13 mouse cellular contexts compared by ENCODE assay signal in the genomic region with DNA sequence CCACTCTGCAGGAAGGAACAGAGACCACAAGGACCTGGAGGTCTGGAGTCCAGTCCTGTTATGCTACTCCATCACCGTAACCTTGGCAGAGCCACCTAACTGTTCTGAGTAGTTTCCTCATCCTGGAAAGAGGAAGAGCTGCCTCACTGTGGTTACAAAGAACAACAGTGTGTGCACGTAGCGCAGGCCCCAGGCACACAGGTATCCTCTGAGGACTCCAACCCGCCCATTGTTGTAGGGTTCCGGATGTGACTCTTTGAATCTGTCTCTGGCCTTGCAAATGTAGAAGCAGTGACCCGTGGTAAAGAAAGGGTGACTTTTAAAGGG. TPM values are rescaled to one million over a fixed set of nuclear protein-coding genes. Genes with fewer than 3 reads are reported as not detected.
DNase-seq lines count a peak whose midpoint lies in the region; ATAC-seq and TF ChIP-seq lines count a peak whose summit lies in the region.
"Had no signal": no experiment of that assay in that cellular context is flagged by ENCODE, and none has a peak within 500 bp of the region (broad histone marks: within the 10 kb centered on the region; RNA-seq: fewer than 3 reads in every experiment).

No protein-coding gene starts in this region.

- H3K9me3 ChIP-seq in liver, embryonic 12.5 days (replicated peaks) = no peaks in the 10 kb centered on the region
- no peaks in the 10 kb centered on the region for H3K9me3 ChIP-seq in liver, embryonic 11.5 days (ENCODE audit: control insufficient read depth, low read length)
- no peaks in the 10 kb centered on the region for H3K9me3 ChIP-seq in ES-Bruce4 (replicated peaks; ENCODE audit: control insufficient read depth, insufficient read depth, low read length, poor library complexity, severe bottlenecking)
- no peaks in the 10 kb centered on the region for H3K9me3 ChIP-seq in liver, embryonic 16.5 days (replicated peaks; ENCODE audit: control insufficient read depth, low read length)

- no peak overlapping the region for H3K4me2 ChIP-seq in liver, embryonic 12.5 days
- no peak overlapping the region for H3K4me2 ChIP-seq in liver, embryonic 11.5 days
- H3K4me2 ChIP-seq in liver, embryonic 16.5 days (ENCODE audit: low read depth, low read length) = no peak overlapping the region

- TF ChIP-seq EP300 in ES-Bruce4 (IDR thresholded peaks at IDR 0.05; ENCODE audit: insufficient read depth, low read depth, low read length) = peak; percentile 98

- TF ChIP-seq POLR2A in ES-Bruce4 (IDR thresholded peaks at IDR 0.05; ENCODE audit: insufficient read depth, low read length) = no peak

- 31% methylated on average over 6 of the region's 6 CpGs for WGBS in liver, embryonic 12.5 days (ENCODE audit: insufficient replicate concordance)
- WGBS in liver, embryonic 11.5 days = 46% methylated on average over 6 of the region's 6 CpGs
- WGBS in liver, embryonic 16.5 days (ENCODE audit: insufficient replicate concordance) = 27% methylated on average over 6 of the region's 6 CpGs

- H3K4me3 ChIP-seq in liver, embryonic 12.5 days = no peak overlapping the region
- H3K4me3 ChIP-seq in liver, embryonic 11.5 days (ENCODE audit: low read depth, low read length) = no peak overlapping the region
- H3K4me3 ChIP-seq in ES-Bruce4 (ENCODE audit: low read depth, low read length) = peak overlapping the region; percentile 22; the same call in 1 of the 2 replicates
- no peak overlapping the region for H3K4me3 ChIP-seq in liver, embryonic 16.5 days (ENCODE audit: low read depth, low read length)
- H3K4me3 ChIP-seq: myocyte had no signal

- H3K9ac ChIP-seq in liver, embryonic 12.5 days = no peak overlapping the region
- no peak overlapping the region for H3K9ac ChIP-seq in liver, embryonic 11.5 days (ENCODE audit: low read depth, low read length)
- H3K9ac ChIP-seq in ES-Bruce4 (ENCODE audit: low read depth, poor library complexity, severe bottlenecking) = no peak overlapping the region
- no peak overlapping the region; the same call in 1 of the 2 replicates for H3K9ac ChIP-seq in liver, embryonic 16.5 days (ENCODE audit: low read depth, low read length)

- ATAC-seq in liver, embryonic 12.5 days = no peak
- no peak for ATAC-seq in liver, embryonic 11.5 days (replicated peaks; ENCODE audit: low FRiP score)
- no peak for ATAC-seq in liver, embryonic 16.5 days (ENCODE audit: low read depth)
- ATAC-seq: Patski had no signal

- no peaks in the 10 kb centered on the region for H3K36me3 ChIP-seq in liver, embryonic 12.5 days
- no peaks in the 10 kb centered on the region for H3K36me3 ChIP-seq in liver, embryonic 11.5 days (ENCODE audit: control insufficient read depth, insufficient read depth, low read length)
- no peaks in the 10 kb centered on the region for H3K36me3 ChIP-seq in ES-Bruce4 (ENCODE audit: control insufficient read depth, insufficient read depth, low read length, poor library complexity, severe bottlenecking)
- no peaks in the 10 kb centered on the region for H3K36me3 ChIP-seq in liver, embryonic 16.5 days (ENCODE audit: control insufficient read depth, insufficient read depth)

- peak overlapping the region; percentile 94; the same call in 1 of the 2 replicates for H3K27ac ChIP-seq in liver, embryonic 12.5 days
- H3K27ac ChIP-seq in liver, embryonic 11.5 days (ENCODE audit: low read depth, low read length) = no peak overlapping the region
- peak overlapping the region; percentile 69 for H3K27ac ChIP-seq in ES-Bruce4 (ENCODE audit: insufficient read depth, low read length)
- peak overlapping the region; percentile 46; the same call in 1 of the 2 replicates for H3K27ac ChIP-seq in liver, embryonic 16.5 days (ENCODE audit: low read length)

- H3K4me1 ChIP-seq in liver, embryonic 12.5 days = peaks cover 50% of the 10 kb centered on the region
- peaks cover 8% of the 10 kb centered on the region for H3K4me1 ChIP-seq in liver, embryonic 11.5 days (replicated peaks; ENCODE audit: control insufficient read depth, insufficient read depth, low read length)
- H3K4me1 ChIP-seq in ES-Bruce4 (ENCODE audit: control insufficient read depth, insufficient read depth, low read length) = peaks cover 3% of the 10 kb centered on the region
- peaks cover 41% of the 10 kb centered on the region for H3K4me1 ChIP-seq in liver, embryonic 16.5 days (ENCODE audit: control insufficient read depth, low read depth, low read length)

- peaks cover 20% of the 10 kb centered on the region; the same call in 1 of the 2 replicates for H3K27me3 ChIP-seq in liver, embryonic 12.5 days (replicated peaks)
- H3K27me3 ChIP-seq in liver, embryonic 11.5 days (replicated peaks; ENCODE audit: control insufficient read depth, insufficient read depth, low read length) = no peaks in the 10 kb centered on the region
- no peaks in the 10 kb centered on the region for H3K27me3 ChIP-seq in ES-Bruce4 (ENCODE audit: control insufficient read depth, insufficient read depth, low read length, poor library complexity, severe bottlenecking)
- H3K27me3 ChIP-seq in liver, embryonic 16.5 days (ENCODE audit: control insufficient read depth, insufficient read depth, low read depth, low read length) = no peaks in the 10 kb centered on the region
- H3K27me3 ChIP-seq: Patski had no signal

- no peak for TF ChIP-seq CTCF in ES-Bruce4 (IDR thresholded peaks at IDR 0.05; ENCODE audit: low read depth, low read length)

- DNase-seq in liver, embryonic 11.5 days (ENCODE audit: low spot score) = no peak
- DNase-seq in A20 (ENCODE audit: low read depth, low spot score) = peak; percentile 45
- no peak for DNase-seq in urinary bladder, adult 18-20 months (ENCODE audit: low spot score in 2 of 2)
- DNase-seq in layer of hippocampus, adult 9-11 months = no peak
- DNase-seq in spleen, postnatal 4 days (ENCODE audit: low spot score in 2 of 2) = no peak
- DNase-seq: adrenal gland, postnatal 25 days; cerebellum, adult 18-20 months; kidney, postnatal 14 days had no signal

RNA-seq across cellular contexts. Expression of gene Egln3, which starts 39.0 kb away (rescaled TPM):
- 3.5 and 3.8 TPM in 2 replicates for polyA plus RNA-seq in liver, embryonic 12.5 days (2016; fragmentation: Nextera tagmentation; extraction: Ambion mirVana)
- polyA plus RNA-seq in liver, embryonic 11.5 days (2014; fragmentation: Nextera tagmentation; extraction: Ambion mirVana) = 11.6 TPM in 2 replicates
- polyA plus RNA-seq in ES-Bruce4 (2011; ENCODE audit: insufficient read depth, insufficient read length, low read depth, missing spikeins) = 19.2 and 20.0 TPM in 2 replicates
- polyA plus RNA-seq in liver, embryonic 16.5 days (2015; fragmentation: Nextera tagmentation; extraction: Ambion mirVana) = 3.7 and 5.0 TPM in 2 replicates
